Mouse (Mus musculus) spleen, adult 2 months (tissue): ENCODE results near the gene Slc16a1. TPM values are rescaled to one million over a fixed set of nuclear protein-coding genes. Genes with fewer than 3 reads are reported as not detected.

Source experiments
- DNase-seq, 2 experiments: peaks; one replicate each; pipeline versions ENCODE4 v3.0.0 to v3.0.0-alpha.2; 2012 to 2021; ENCODE audit warnings: low spot score in 2 of 2, low read depth in 1 of 2
- H3K27ac ChIP-seq: fragments of 200-500 bp; 2 replicates; pipeline ENCODE4 v1.5.1; 2012; ENCODE audit warnings: low read length, inconsistent platforms; ENCODE audit not compliant: insufficient read depth
- H3K27me3 ChIP-seq: fragments of 200-500 bp; 2 replicates; pipeline ENCODE4 v1.6.1; 2012; ENCODE audit warnings: mild to moderate bottlenecking, moderate library complexity, low read length, inconsistent platforms; ENCODE audit not compliant: control insufficient read depth, insufficient read depth
- H3K36me3 ChIP-seq: fragments of 200-500 bp; 2 replicates; pipeline ENCODE4 v1.6.1; 2012; ENCODE audit warnings: mild to moderate bottlenecking, low read length, inconsistent platforms; ENCODE audit not compliant: control insufficient read depth, insufficient read depth
- H3K4me1 ChIP-seq: fragments of 200-500 bp; 2 replicates; pipeline ENCODE4 v1.6.1; 2011; ENCODE audit warnings: inconsistent platforms; ENCODE audit not compliant: control insufficient read depth, insufficient read depth, insufficient read length
- H3K4me3 ChIP-seq: fragments of 200-500 bp; 2 replicates; pipeline ENCODE4 v1.5.1; 2011; ENCODE audit warnings: mild to moderate bottlenecking, inconsistent platforms; ENCODE audit not compliant: insufficient read depth, insufficient read length; ENCODE audit errors: extremely low read depth
- CTCF ChIP-seq: fragments of 200-500 bp; IDR thresholded peaks from 2 replicates; pipeline ENCODE4 v1.5.1; 2011; ENCODE audit warnings: mild to moderate bottlenecking, inconsistent platforms; ENCODE audit not compliant: insufficient read depth, insufficient read length, insufficient replicate concordance; ENCODE audit errors: extremely low read depth
- POLR2A ChIP-seq: fragments of 200-500 bp; IDR thresholded peaks from 2 replicates; pipeline ENCODE4 v1.6.1; 2011; ENCODE audit warnings: low read depth, low read length, inconsistent platforms
- WGBS: fragments of 180-500 bp; shearing (Covaris S2); methylation state at CpG from one replicate; pipeline ENCODE4 v1.1.7; 2018; 5-methylcytosine and 5-hydroxymethylcytosine counted together
- polyA plus RNA-seq: library from polyadenylated mRNA; depleted of rRNA; stranded (reverse); fragments of >200 nt; gene quantifications from 2 replicates; pipeline ENCODE4 v1.2.3, GENCODE M21; 2012; rRNA removed

Slc16a1 gene
- polyA plus RNA-seq: 27.1 and 30.2 TPM in 2 replicates

- WGBS: under 1% methylated on average over 50 of the region's 50 CpGs
- Histone ChIP-seq H3K4me3 (peak within 1 kb of the TSS; percentile 91), H3K27me3 (no peaks in the 10 kb centered on the region), H3K36me3 (no peaks in the 10 kb centered on the region), H3K4me1 (no peaks in the 10 kb centered on the region; the same call in none of the 2 replicates), H3K27ac (peak within 1 kb of the TSS; percentile 71)
- peak; percentile 58 to 87 for DNase-seq
- TF ChIP-seq CTCF: no peak
- TF ChIP-seq POLR2A: peak; percentile 94
These were observed at the start of gene Slc16a1 for GRCm38 (mm10) chr3:104638403-104638779. Gene Slc16a1 (plus strand): TSS chr3:104638668.

- Histone ChIP-seq H3K27ac (no peak overlapping the region), H3K36me3 (no peaks in the 10 kb centered on the region), H3K4me3 (no peak overlapping the region), H3K27me3 (no peaks in the 10 kb centered on the region), H3K4me1 (no peaks in the 10 kb centered on the region)
- WGBS: 78% methylated on average over 6 of the region's 6 CpGs
- TF ChIP-seq POLR2A (no peak), CTCF (no peak)
- DNase-seq: no peak
These were observed 41.9 kb upstream of the Slc16a1 start for GRCm38 (mm10) chr3:104596451-104597134.

GRCm38 (mm10) chr3:104597135-104597764, 41.2 kb upstream of the Slc16a1 start:
- 88% methylated on average over 10 of the region's 10 CpGs for WGBS
- H3K4me3 ChIP-seq: no peak overlapping the region
- TF ChIP-seq POLR2A: no peak
- no peak for TF ChIP-seq CTCF

GRCm38 (mm10) chr3:104599296-104600150, 38.9 kb upstream of the Slc16a1 start:
- Histone ChIP-seq H3K36me3 (no peaks in the 10 kb centered on the region), H3K4me1 (no peaks in the 10 kb centered on the region), H3K27me3 (no peaks in the 10 kb centered on the region), H3K4me3 (no peak overlapping the region), H3K27ac (no peak overlapping the region)
- WGBS: 84% methylated on average over 20 of the region's 20 CpGs
- no peak for TF ChIP-seq CTCF
- TF ChIP-seq POLR2A: no peak
- DNase-seq: no peak

More at GRCm38 (mm10) chr3:104597135-104597764, 41.2 kb upstream of the Slc16a1 start:
- Histone ChIP-seq H3K36me3 (no peaks in the 10 kb centered on the region), H3K27ac (no peak overlapping the region), H3K27me3 (no peaks in the 10 kb centered on the region), H3K4me1 (no peaks in the 10 kb centered on the region)
- no peak for DNase-seq

GRCm38 (mm10) chr3:104600691-104601090, 37.8 kb upstream of the Slc16a1 start:
- no peak for TF ChIP-seq CTCF

GRCm38 (mm10) chr3:104601680-104602079, 36.8 kb upstream of the Slc16a1 start:
- WGBS: 86% methylated on average over 4 of the region's 4 CpGs
- H3K36me3 ChIP-seq: no peaks in the 10 kb centered on the region
- TF ChIP-seq POLR2A: no peak
- H3K4me3 ChIP-seq: no peak overlapping the region
- DNase-seq: no peak
- no peaks in the 10 kb centered on the region for H3K4me1 ChIP-seq
- no peaks in the 10 kb centered on the region for H3K27me3 ChIP-seq
- no peak overlapping the region for H3K27ac ChIP-seq

More at GRCm38 (mm10) chr3:104600691-104601090, 37.8 kb upstream of the Slc16a1 start:
- no peak for DNase-seq
- Histone ChIP-seq H3K4me1 (no peaks in the 10 kb centered on the region), H3K36me3 (no peaks in the 10 kb centered on the region), H3K27ac (no peak overlapping the region), H3K27me3 (no peaks in the 10 kb centered on the region), H3K4me3 (no peak overlapping the region)
- 73% methylated on average over 3 of the region's 3 CpGs for WGBS
